Mouse (Mus musculus) c-Kit-positive CD71-positive TER-119-positive erythroid progenitor cells, embryonic 14.5 days (primary cell): ENCODE results near the gene Slc34a1.

ENCODE experiments used
- DNase-seq: peaks from one replicate; pipeline ENCODE4 v3.0.0-alpha.2; 2013; ENCODE audit warnings: low spot score

The Slc34a1 gene

DNA sequence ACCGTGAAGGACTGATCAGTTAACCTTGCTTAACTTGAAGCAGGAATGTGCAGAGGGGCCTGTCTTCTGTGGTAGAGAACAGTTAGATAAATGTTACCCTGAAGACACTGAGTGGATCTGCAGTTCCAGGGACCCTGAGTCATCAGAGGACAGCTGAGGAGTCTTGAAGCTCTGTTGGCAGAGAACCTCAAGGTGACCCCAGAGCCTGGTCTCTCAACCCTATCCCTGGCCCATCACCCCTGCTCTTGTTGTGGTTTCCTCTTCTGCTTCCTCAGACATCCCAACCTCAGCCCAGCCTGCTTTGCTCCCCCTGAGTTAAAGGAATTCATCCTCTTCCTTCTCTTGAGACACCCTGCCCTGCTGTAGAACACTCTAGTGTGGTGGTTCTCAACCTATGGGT lies at the start of gene Slc34a1:
Slc34a1 (plus strand) TSS at position 100 of the 400 bp plus-strand sequence.
- no peak for DNase-seq

DNA sequence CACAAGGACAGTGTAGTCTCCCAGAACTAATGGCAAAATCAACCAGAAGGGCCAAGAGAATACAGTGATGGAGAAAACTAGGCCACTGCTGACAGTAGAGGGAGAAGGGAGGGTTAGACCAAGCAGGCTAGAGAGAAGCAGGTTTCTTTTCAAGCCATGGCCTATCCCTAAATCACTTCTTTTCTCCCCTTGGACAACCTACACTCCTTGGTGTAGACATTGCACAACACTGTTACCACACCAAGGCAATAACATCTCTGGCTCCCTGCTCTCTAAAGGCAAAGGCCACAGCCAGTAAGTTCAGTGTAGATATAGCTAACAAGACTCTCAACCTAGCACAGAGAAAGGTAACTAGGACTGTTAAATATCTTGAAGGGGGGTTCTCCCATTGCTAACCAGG lies 36.8 kb upstream of the Slc34a1 start:
- no peak for DNase-seq

DNA sequence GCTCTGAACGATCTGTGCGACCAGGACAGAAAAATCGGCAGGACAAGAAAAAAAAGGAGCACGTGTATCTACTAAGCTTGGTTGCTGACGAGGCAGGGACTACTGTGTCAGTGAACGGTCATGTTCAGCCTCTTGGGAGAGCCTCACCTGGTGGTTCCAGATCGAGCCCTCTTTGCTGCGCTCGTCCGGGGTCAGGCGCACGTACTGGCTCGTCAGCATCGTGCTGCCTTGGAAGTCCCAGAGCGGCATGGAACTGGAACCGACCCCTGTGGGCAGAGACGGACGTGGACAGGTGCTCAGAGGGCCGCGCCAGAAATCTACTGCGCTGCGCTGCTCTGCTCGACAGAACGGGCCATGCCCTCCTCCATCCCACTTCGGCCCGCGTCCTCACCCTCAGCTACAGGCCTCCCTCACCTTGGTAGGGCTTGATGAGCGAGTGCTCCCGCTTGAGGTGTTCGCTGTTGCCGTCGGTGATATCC lies 36.0 kb upstream of the Slc34a1 start:
- peak; percentile 22 for DNase-seq

DNA sequence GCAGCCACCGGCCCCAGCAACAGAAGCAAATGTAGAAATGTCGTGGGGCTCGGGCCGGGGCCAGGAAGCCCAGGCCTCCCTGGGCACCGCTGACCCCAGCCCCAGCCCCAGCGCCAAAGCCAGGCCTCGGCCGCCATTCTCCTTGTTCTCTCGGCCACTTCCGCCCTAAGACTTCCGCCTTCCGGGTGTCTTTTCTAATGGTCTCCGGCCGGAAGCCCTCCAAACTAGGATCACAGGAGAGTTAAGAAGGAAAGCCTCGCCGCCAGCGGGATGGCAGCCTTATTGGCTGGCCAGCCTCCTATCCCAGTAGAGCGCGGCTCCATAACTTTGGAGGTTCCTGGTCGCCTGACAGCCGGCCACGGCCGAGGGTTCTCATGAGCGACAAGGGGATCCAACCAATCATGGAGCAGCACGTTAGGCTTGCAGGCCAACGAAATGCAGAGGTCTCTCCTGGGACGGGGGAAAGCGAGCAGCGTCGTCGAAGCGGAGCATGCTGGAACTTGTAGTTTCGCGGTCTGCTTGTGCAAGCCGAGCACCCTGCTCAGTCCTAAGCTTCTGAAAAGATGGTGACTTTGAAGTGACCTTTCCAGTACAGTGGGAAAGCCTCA lies 35.4 kb upstream of the Slc34a1 start, which contains the start of gene Lman2:
Lman2 (minus strand) TSS at position 331 of the 608 bp plus-strand sequence.
- DNase-seq: peak; percentile 93

DNA sequence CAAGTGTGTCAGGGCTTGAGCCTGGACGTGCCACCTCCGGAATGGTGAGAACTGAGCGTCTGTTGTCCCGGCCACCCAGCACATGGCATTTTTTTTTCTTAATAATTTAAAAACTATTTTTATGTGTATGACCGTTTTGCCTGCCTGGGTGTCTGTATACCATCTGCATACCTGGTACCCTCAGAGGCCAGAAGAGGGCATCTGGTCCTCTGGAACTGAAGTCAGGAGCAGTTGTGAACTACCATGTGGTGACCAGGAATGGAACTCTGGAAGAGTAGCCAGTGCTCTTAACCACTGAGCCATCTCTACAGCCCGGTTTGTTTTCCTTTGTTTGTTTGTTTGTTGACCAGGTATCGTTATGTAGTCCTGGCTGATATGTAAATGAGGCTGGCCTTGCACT lies 29.6 kb upstream of the Slc34a1 start:
- no peak for DNase-seq

DNA sequence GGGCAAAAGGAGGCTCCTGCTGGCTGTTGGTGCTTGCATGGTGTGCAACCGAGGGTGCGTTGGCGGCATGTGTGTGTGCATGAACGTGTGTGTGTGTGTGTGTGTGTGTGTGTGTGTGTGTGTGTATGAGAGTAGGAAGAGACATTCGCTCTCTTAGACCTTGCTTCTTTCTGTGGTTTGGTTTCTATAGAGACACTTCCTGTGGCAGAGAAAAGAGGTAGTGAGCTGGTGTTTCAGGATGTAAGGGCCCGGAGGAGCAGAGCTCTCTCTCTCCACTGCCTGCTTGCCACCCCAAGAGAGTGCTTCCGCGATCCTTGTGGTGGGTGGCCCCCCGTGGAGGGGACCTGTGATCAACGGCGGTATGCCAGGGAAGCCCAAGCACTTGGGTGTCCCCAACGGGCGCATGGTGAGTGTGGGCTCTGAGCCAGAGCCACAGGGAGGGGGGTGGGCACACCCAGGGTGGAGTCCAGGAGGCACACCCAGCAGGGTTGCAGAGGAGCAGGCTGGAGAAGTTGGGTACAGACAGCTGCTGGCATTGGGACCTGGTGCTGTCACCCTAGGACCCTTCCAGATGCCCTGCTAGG lies 28.4 kb upstream of the Slc34a1 start, which contains the start of gene Rgs14:
Rgs14 (plus strand) TSS at position 202 of the 584 bp plus-strand sequence.
- peak; percentile 44 for DNase-seq

DNA sequence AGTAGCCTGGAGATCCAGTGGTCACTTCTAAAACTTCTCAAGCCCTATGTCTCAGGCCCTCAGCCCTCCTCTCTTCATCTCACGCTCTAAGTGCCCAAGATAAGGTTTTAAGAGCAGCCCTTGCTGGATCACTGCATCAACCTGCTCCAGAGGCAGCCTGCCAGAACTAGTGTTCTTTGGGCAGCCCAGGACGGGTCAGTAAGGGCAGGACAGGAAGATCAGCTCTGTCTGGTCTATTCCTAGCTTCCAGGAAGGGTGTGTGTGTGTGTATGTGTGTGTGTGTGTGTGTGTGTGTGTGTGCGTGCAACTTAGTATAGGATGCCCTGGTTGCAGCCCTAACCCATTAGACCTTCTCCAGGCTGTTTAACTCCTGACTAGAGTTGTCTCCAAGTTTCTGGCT lies 27.8 kb upstream of the Slc34a1 start:
- no peak for DNase-seq

DNA sequence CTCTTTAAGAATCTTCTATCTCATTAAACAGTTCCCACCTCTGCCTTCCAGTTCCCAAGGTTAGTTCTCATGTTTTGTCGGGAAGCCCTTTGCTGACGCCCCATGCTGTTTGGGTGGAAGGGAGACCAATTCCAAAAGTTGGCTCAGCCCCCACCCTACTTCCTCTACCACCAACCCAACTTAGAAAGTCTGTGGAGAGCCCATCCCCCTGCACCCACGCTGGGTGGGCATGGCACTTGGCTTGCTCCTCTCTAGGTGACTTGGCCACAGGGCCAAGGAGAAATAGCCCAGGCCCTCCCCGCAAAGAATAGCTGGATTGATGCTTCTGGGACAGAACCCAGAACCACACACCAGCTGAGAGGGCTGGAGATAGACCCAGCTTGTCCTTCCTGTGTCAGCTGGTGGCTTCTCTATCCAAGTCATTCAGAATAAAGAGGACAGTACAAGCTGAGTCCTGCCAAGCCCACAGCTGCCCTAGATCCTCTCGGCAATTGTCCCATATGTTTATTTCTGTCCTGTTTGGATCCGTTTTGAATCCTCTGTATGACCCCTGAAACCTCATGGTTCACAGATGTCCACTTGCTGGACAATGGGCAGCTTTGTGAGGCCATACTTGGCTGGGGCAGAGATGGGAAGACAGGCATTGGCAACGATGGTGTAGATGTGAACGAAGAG lies 26.8 kb upstream of the Slc34a1 start:
- no peak for DNase-seq

DNA sequence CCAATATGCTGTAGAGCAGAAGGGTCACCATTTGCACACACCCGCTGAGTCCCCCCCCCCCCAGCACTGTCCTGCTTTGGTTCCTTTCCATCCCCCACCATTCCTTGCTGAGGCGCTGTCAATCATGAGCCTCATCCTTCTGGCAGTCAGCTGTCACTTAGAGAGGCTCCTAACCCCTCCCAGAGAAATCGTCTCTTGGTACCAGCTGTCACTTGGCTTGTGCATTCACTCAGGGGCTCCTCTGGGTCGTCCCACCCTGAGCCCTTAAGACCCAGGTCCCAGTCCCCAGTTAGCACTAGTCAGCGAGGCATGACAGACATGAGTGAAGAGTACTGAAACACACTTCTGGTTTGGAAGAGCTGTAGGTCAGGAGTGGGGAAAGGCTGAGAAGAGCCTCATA lies 26.2 kb upstream of the Slc34a1 start:
- no peak for DNase-seq

DNA sequence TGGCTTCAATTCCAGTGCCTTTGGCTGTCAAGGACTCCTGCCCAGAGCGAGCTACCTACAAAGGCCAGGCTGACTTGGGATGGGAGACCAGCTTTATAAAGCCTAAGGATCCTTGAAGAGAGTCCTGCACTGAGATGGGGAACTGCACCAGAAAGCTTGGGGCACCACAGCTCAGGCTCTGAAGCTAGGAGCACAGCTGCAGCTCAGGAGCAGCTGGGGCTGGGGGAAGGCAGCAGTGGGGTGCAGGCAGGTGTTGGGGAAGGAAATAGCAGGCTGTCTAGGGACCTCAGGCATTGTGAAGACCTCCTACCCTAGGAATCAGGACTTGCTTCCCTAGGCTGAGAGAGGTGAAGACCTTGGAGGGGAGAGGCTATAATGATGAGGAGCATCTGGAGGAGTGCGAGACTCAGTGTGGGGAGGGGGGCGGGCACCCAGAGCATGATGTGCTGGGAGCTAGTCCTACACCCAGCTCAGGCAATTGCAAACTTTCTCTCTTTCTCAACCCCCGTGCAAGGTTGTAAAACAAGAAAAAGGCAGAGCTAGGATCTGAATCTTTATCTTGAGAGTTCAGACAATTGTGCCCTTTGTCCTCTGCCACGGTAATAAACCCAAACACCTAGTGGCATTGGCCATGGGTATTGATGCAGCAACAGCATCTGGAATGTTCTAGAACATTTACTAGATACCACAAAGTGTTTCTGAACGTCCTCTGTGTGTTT lies 23.6 kb upstream of the Slc34a1 start:
- DNase-seq: no peak

DNA sequence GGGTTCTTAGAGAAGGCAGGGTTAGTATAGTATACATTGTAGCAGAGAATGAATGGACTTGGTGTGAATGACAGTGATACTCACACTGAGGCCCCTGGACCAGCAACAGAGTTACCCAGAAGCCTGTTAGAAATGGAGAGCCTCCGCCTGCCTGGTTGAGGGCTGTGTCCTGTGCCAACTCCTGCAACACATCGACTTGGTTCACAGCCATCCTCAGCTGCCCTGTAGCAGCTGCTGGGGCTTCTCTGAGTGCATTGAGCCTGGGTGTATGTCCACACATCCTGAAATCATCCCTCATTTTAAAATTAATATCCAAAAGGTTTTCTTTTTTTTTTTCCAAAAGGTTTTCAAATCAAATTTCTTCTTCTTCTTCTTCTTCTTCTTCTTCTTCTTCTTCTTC lies 22.1 kb upstream of the Slc34a1 start:
- no peak for DNase-seq

DNA sequence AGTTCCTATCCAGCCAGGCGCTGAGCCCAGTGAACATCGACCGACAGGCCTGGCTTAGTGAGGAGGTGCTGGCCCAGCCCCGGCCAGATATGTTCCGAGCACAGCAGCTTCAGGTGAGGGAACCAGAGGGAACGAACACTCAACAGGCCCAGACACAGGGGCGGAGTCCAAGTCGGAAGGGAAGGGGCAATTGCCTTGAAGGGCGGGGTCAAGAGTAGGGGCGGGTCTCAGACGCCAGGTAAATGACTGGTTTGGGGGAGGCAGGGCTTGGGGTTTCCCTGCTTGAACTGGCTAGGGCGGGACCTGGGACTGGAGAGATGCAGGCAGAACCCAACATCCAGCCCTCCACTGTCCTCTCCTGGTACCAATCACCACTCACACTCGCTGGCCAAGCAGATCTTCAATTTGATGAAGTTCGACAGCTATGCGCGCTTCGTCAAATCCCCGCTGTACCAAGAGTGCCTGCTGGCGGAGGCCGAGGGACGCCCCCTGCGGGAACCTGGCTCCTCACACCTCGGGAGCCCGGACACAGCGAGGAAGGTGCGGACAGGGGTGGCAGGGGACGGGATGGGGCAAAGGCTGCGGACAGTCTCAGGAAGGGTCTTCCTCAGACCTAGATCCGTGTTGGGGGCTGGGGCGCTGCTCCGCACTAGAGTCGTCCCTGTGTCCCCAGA lies 18.9 kb upstream of the Slc34a1 start:
- no peak for DNase-seq

DNA sequence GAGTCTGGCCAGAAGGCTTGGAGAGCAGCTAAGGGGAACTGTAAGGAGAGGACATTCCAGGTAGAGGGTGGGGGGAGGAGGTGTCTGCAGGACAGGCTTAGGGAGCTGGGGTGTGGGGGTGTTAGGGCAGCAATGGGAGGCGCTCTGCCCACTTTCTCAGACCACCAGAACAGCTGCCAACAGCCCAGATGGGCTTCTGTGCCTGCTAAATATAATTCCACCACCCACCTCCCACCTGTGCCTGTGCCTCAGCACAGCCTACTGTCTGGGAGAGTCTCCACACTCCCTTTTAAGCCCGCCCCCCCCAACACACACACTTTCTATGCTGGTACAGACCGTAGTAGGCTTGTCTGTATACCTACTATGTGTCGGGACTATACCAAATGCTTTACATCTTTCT lies 16.2 kb upstream of the Slc34a1 start:
- DNase-seq: no peak

DNA sequence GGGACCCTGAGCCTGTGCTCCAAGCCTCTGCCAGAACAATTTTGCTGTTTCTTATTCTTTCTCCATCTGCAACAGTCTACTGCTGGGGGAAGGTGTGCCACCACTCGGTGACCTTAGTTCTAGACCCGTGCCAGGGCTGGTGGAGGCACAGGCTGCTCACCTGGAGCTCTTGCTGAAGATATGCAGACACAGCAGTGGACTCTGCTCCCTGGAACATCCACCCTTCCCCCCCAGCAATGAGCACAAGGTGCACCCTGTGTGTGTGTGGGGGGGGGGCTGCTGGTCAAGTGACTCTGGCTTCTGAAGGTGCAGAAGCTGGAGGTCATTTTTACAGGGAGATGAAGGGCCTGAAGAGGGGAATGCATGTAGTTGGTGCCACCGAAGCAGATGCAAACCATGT lies 7.3 kb upstream of the Slc34a1 start:
- no peak for DNase-seq

DNA sequence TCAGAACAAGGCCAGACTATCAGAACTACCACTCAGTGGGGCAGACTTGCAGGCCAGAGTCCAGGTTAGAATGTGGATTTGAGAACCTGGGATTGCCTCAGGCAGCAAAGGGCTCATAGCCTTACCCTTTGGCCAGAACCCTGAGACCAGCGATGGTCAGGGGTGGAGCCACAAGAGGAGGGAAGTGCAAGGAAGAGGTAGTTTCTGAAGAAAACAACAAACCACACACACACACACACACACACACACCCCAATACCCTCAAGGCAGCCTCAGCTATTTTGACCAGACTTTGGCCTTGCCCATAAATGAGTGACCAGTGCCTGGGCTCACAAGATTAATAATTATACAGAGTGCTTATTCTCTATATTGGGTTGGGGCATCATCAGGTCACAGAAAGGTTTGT lies 6.4 kb upstream of the Slc34a1 start:
- DNase-seq: no peak

DNA sequence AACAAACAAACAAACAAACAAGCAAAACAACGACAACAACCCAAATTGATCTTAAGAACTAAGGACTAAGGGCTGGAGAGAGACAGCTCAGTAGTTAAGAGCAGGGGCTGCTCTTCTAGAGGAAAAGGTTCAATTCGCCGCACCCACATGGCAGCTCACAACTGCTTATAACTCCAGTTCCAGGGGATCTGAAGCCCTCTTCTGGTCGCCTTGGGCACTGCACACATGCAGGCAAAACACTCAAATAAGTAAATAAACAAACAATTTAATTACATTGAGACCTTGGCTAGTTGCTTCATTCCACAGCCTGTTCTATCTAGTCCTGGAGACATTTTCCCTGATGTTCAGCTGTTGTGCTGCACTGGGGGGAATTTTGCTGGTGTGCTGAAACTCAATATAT lies 5.1 kb upstream of the Slc34a1 start:
- no peak for DNase-seq

DNA sequence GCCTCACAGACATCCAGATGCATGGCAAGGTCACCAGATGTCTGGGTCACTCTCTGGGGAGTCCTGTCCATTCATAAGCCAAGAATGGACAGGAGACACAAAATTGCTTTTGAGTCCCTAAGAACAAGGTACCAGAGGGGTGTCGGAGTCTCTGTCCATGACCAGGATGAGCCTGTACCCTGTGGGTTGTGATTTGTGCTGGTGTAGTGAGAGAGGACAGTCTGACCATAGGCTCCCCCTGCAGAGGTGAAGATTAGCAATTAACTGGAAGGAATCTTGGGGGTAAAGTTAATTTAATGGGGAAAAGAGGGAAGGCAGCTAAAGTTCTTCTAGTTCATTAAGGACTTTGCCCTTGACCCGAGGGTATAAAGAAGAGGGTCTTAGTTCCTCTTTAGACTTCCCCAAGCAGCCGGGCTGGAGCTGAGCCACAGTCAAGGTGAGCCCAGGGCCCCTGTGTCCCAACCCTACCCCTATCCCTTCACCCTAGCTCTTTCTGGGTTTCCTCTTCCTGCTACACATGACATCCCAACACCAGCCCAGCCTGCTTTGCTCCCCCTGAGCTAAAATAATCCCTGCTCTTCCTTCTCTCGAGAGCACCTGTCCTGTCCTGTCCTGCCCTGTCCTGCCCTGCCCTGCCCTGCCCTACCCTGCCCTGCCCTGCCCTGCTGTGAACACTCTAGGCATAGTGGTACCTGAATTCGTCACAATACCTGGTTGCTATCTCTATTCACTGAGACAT lies 1.5 kb downstream of the Slc34a1 start:
- DNase-seq: no peak

DNA sequence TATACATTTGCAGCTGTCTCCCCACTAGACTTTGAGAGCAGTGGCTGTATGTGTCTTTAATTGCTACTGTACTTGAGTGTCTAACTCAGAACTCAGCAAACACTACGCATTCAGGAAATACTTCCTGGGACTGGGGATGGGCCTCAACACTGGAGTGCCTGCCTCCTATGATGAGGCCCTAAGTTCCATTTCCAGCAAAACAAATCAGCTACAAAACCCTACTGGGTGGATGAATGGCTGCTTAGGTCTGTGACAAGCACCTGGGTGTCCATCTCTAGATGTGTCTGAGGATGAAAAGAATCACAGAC lies 2.0 kb downstream of the Slc34a1 start:
- no peak for DNase-seq

DNA sequence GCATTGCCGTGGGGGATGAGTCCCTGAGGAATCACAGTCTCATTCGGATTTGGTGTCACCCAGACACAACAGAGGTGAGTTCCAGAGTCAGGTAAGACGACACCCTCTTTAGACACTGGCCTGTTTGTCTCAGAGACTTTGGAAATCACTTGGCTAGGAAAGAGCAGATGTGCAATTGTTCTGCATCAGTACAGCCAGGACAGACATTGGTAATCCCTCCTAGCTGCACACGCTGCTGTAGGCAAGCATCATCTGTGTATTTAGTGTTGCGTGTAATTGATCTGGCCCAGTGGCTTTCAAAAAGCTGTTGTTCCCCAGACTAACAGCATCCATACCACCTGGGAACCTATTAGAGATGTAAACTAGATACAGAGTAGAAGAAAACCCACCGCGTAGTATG lies 5.3 kb downstream of the Slc34a1 start:
- DNase-seq: no peak

DNA sequence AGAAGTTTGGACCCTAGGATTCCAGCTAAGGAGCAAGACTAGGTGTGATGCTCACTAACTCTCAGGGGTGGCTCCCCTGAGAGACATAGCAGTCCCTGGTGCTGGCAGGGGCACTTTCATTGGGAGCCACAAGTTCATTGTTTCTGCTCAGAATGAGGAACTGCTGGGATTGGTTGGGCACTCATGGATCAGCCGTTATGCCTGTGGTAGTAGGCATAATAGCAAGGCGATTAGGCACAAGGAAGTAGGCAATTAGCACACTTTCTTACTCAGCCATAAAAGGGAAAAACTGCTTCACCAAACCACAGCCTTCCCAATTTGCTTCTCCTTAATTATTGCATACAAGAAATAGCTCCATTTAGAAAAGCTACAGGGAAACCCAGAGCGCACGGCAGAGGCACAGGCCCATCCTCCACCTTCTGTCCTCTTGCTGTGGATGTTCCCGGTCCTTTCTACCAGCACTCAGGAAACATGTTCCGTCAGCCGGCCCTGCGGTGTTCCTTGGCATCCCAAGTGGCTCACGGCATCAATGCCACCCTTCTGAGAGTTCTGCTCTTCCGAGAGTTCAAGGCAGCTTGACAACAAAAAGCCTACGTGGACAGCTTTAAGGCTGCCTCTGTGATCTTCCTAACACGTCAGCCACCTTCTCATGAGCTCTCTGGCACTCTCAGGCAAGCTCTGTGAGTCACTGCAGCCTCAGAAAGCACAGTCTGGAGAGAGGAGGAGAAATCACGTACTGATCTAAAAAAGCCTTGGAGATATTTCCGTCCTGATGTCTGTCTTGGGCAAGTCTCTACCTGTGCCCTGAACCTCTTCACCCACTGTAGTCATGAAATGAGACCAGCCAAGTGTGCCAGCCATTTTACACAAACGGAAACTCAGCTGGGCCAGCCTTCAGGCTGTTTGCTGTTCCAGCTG lies 6.2 kb downstream of the Slc34a1 start:
- no peak for DNase-seq
